Mouse (Mus musculus) gastrocnemius, postnatal 4 days (tissue): ENCODE data around the gene Gm10260. TPM values are rescaled to one million over a fixed set of nuclear protein-coding genes. Genes with fewer than 3 reads are reported as not detected.

Experiments used
- DNase-seq, 2 experiments: peaks; one replicate each; pipeline ENCODE4 v3.0.0; 2021 to 2022; ENCODE audit warnings: low spot score in 2 of 2, mixed read lengths in 2 of 2
- long read RNA-seq, 2 experiments: library from polyadenylated mRNA; stranded (forward); transcript quantifications; one replicate each; pipeline ENCODE4 v2.0.0; 2021
- total RNA-seq, 2 experiments: library from RNA; stranded (reverse); gene quantifications; 2 replicates each; pipeline ENCODE4 v1.2.3; 2021

The Gm10260 gene
- 100 to 1,000 TPM; 228 to 250 TPM for total RNA-seq
- long read RNA-seq, experiment 1, result 0 reads
- long read RNA-seq, experiment 2, partial matches to known transcripts, result 0 of 1 reads
- long read RNA-seq, experiment 2, other reads (novel, unspliced or antisense), result 0 of 1 reads

GRCm38 (mm10) chr13:97760532-97760931, at the start of gene Gm10260:
TSS of gene Gm10260 (minus strand) at chr13:97760632.
- DNase-seq, result no peak

- no peak for DNase-seq
Observed at GRCm38 (mm10) chr13:97809828-97810227, 49.4 kb upstream of the Gm10260 start.

DNA sequence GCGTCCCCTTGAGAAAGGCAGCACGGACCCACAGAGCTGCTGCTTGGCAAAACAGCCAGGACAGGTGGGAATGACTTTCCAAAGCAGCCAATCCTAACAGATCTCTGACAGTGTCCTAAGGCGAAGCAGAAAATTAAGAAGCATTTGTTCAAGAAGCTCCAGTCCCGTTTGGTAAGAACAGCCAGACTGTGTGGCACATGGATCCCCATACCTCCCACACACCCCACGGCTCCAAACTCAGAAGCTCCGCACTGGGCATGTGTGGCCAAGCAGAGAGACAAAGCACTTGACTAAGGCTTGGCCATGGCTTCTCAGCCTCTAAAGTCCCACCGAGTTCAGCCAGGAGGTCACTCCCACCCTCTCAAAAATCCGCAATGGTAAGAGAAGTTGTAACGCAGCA, 45.5 kb upstream of the Gm10260 start:
- DNase-seq, result no peak

DNA sequence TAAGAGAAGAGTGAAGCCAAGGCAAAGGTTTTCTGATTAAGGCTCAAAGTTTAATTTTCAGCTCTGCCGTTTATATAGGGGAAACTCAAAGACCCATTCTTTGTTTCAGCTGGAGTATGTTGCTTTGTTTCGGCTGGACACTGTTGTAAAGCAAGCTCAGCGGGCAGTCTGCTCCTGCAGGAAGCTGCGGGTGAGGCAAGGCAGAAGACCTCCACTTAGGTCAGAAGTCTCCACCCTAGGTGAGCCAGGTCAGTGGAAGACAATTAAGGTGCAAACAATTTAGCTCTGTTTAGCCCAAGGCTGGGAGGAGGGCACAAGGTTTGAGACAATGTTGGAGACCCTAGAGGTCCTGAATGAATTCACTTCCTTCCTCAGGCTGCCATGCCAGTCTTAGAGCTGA, 42.0 kb upstream of the Gm10260 start:
- DNase-seq, result no peak

DNA sequence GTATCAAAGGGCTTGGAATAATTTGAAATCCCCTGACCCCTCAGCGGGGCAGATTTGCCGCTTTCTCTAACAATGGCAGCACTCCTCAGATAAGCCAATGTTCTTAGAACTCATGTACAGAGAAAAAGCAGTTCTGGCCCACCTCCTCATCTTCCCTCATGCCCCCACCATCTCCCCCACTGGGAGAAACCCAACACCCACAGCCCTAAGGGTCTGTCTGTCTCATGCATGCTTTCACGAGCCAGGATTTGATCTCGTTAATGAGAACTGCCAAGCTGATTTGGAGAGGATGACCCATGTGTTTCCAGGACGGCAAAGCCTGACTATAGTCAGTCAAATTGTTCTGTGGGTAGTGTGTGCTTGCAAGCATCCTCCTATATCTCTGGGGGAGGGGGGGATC, 37.0 kb upstream of the Gm10260 start:
- DNase-seq, result no peak

DNA sequence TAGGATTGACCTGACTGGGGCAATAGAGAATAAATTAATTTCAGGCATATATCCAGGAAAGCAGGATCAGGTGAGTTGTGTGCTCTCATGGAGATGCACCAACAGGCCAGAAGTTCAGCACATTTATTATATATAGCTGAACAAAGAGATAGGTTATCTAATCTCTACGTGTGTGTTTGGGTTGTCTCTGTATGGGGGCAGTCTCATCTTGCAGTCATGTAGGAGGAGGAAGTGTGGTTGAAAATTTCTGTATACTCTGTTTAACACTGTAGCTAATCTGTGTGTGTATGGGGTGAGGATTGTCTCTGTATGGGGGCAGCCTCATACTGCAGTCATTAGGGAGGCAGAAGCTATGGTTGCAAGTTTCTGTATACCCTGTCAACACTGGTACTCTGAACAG, 34.3 kb upstream of the Gm10260 start:
- no peak for DNase-seq

DNA sequence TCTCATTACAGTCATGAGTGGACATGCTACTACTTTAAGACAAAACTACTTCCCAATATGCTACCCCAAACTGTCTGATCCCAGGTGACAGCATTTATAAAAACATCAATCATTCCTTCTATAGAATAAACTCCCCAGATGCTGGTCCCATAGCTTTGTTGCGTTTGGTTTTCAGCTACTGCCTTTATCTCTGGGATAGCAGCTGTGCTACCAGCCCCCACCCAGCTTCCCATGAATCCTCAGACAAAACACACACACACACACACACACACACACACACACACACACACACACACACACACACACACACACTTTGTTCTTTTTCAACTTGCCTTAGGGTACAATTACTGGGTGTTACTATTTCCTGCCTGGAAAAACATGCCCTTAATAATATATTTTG, 33.5 kb upstream of the Gm10260 start:
- DNase-seq, result no peak

- DNase-seq, result no peak
Observed at GRCm38 (mm10) chr13:97791664-97792063, 31.2 kb upstream of the Gm10260 start.

- no peak for DNase-seq
Observed at GRCm38 (mm10) chr13:97789782-97790450, 29.5 kb upstream of the Gm10260 start.

DNA sequence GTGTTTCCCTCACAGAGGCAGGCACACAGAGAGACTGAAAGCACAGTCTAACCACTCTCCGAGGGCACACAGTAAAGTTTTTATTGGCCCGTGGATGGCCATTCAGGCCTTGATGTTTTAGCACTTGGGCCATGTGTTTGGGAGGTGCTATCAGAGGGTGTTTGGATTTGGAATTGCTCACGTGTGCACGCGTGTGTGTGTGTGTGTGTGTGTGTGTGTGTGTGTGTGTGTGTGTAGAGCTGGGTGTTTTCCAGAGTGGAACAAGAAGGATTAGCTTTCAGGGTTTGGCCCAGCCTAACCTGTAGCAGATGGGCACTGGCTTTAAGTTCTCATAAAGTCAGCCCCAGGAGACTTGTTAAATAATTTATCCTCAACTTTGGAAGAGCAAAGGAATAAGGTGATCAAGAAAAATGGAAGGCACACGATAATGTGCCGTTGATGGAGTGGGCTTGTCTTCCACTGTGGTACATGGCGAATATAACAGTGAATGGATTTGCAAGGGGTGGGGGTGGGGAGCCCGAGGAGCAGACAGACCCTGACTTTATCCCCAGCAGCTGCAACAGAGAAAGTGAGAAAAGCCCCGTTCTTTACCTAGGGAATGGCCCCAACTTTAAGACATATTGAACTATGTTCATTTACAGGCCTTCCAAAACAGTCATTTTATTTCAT, 24.9 kb upstream of the Gm10260 start:
- no peak for DNase-seq

GRCm38 (mm10) chr13:97783423-97784143, 23.2 kb upstream of the Gm10260 start:
- DNase-seq, result no peak

GRCm38 (mm10) chr13:97782063-97782462, 21.6 kb upstream of the Gm10260 start:
- DNase-seq, result no peak

DNA sequence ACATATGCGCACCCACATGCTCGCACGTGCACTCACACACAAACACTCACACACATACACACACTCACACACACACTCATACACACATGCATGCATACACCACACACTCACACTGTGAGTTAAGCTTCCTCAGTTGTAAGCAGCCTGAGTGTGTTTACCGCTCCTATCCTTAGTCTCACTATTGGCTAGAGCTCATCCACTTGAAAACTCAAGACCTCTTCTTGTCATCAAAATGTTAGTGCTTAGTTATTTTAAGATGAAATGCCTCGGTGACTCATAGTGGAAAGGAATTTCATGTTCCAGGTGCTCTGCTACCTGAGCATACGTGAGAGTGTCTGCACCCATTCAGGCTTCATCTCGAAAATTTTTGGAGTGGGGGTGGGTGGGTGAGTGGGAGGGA, 21.2 kb upstream of the Gm10260 start:
- no peak for DNase-seq

- no peak for DNase-seq
Observed at GRCm38 (mm10) chr13:97780556-97780955, 20.1 kb upstream of the Gm10260 start.

GRCm38 (mm10) chr13:97779657-97780445, 19.4 kb upstream of the Gm10260 start:
- DNase-seq, result no peak

GRCm38 (mm10) chr13:97778698-97779194, 18.3 kb upstream of the Gm10260 start:
- DNase-seq, result no peak

GRCm38 (mm10) chr13:97777667-97778066, 17.2 kb upstream of the Gm10260 start:
- DNase-seq, result no peak

DNA sequence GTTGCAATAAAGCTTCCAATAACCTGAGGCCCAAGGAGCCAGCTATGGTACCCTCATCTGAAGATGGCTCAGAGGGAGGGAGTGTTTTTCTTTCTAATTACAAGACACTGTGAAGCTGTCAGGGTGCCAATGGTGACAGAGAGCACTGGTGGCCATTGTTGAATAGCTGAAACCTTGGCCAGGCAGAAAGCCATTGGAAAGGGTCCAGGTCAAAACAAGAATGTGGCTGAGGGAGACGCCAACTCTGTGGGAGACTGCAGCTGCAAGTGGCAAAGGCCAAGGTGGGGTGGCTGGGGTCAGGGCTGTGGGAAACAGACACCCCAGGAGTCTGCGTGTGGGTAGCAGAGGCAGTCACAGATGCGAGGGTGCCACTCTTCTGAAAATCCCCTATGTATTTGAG, 16.3 kb upstream of the Gm10260 start:
- peak; percentile 33 to 76 for DNase-seq

DNA sequence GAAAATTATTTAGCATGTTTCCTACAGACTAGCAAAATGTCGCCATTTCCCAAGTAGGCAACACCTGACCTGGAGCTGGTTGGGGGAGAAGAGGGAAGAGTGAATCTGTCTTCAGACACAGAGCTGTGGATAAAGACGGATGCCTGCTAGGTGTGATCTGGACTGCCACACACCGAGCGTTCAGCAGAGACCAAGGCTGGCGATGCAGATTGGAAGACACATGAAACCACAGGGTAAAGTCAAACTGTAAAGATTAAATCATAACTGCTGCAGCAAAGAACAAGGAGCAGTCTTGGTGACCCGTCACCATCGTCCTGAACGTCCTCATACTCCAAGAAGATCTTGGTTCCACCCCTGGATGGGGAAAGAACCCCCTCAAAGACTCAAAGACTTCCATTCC, 15.5 kb upstream of the Gm10260 start:
- DNase-seq, result no peak

DNA sequence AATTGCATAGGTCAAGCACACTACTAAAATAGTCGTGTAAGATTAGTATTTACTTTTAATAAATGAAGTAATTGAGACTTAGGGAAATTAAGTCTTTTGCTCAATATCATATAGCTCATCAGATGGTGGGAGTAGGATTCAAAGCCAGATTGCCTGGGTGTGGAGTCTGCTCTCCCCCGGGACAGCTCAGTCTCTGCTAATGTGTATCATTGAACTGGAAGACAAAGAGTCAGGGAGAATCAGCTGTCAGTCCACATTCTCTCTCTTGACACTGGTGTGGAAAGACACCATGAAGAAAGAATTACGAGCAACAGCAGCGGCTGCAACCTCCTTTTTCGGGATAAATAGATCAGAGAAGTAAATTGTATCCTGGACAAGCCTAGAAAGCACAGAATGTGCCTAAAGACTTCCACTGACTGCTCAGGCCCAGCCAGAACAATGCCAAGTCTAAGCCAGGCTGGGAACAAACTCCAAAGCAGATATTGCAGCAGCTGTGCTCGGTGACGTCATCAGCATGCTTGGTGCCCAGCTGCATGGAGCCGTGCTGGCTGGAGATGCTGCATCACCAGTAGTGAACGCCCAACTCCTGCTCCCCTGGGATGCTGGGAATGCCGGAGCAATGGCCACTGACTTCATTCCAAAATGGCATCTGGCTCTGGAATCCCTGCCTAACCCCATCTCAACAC, 14.5 kb upstream of the Gm10260 start:
- DNase-seq, result peak; percentile 53 to 87

DNA sequence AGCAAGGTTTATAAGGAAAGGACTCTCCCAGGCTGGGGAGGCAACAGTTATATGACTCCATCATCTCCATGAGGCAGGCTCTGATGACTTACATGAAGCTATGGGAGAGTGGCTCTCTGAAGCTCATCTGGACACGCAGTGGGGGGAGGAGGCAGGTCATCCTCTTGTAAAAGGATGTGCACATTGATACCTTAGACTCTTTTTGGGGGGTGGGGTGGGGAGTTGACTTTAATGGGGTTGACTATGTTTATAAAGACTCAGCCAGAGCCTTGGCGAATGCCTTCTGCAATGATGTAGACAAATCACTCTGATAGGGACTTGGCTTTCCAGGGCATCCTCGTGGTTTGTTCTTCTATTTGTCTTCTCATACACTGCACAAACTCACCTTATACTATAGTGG, 8.8 kb upstream of the Gm10260 start:
- DNase-seq, result no peak
